Mouse (Mus musculus): ENCODE measurements around the gene Fndc3b. TPM values are rescaled to one million over a fixed set of nuclear protein-coding genes. Genes with fewer than 3 reads are reported as not detected.
A peak's percentile ranks its signal among the peaks of the same experiment; 100 is the strongest.

Gene Fndc3b
- polyA plus RNA-seq, 1 experiment from 2014 or later = 21.9 TPM

DNA sequence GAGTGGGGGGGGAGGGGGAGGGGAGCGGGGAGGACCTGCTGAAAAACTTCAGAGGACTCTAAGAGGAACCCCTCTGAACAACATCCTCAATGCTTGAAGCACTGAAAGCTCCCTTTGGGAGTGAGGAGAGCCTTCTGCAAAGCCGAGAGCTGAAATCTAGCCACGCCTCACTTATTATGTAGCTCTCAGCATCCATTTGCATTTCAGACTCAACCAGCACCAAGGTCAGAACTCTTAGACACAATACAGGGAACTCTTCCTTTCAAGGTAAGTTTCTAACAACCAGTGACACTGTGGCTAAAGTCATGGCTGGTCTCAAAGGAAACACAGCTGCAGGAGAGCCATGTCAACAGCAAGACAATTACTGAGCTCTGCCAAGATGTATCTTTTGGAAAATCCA, 169.9 kb downstream of the Fndc3b start:
- peak; percentile 22 for DNase-seq (ENCODE audit: low spot score)
- no peak overlapping the region for H3K27ac ChIP-seq
- H3K36me3 ChIP-seq = peaks cover 47% of the 10 kb centered on the region
- 87% methylated on average over 3 of the region's 3 CpGs for WGBS
- no peak overlapping the region for H3K4me3 ChIP-seq
- no peaks in the 10 kb centered on the region for H3K9me3 ChIP-seq
- no peaks in the 10 kb centered on the region for H3K27me3 ChIP-seq (ENCODE audit: insufficient read depth, poor library complexity, severe bottlenecking)
- no peaks in the 10 kb centered on the region for H3K4me1 ChIP-seq

- Histone ChIP-seq H3K27ac (no peak overlapping the region), H3K4me1 (peaks cover 15% of the 10 kb centered on the region), H3K27me3 (ENCODE audit: insufficient read depth, poor library complexity, severe bottlenecking) (no peaks in the 10 kb centered on the region), H3K36me3 (peaks cover 48% of the 10 kb centered on the region), H3K9me3 (no peaks in the 10 kb centered on the region), H3K4me3 (no peak overlapping the region)
- peak; percentile 35 for DNase-seq (ENCODE audit: low spot score)
- 78% methylated on average over 3 of the region's 3 CpGs for WGBS
Measured at GRCm38 (mm10) chr3:27534208-27534607, 176.9 kb downstream of the Fndc3b start.

- no peak overlapping the region for H3K27ac ChIP-seq
- WGBS = 86% methylated on average over 4 of the region's 4 CpGs
- no peak overlapping the region for H3K4me3 ChIP-seq
- H3K36me3 ChIP-seq = peaks cover 45% of the 10 kb centered on the region
- H3K27me3 ChIP-seq (ENCODE audit: insufficient read depth, poor library complexity, severe bottlenecking) = no peaks in the 10 kb centered on the region
- no peaks in the 10 kb centered on the region for H3K9me3 ChIP-seq
- DNase-seq (ENCODE audit: low spot score) = peak; percentile 25
- H3K4me1 ChIP-seq = peaks cover 20% of the 10 kb centered on the region
Measured at GRCm38 (mm10) chr3:27533721-27534120, 177.4 kb downstream of the Fndc3b start.

DNA sequence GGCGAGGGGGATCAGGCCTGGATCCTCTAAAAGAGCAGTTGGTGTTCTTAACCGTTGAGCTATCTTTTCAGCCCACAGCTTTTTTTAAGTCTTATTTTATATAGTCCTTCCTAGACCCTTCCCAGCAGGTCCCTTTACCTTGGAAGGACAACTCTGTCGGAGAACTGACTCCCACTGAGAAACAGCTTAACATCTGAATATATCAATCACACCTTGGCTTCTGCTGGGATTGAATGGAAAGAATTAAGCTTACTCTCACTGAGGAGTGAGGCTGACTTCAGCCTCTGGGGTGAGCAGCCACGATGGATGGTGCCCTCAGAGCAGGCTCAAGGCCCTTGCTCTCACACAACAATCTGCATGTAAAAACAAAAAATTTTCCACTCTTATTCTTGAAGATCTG, 179.1 kb downstream of the Fndc3b start:
- Histone ChIP-seq H3K4me1 (peaks cover 30% of the 10 kb centered on the region), H3K4me3 (no peak overlapping the region), H3K27me3 (ENCODE audit: insufficient read depth, poor library complexity, severe bottlenecking) (no peaks in the 10 kb centered on the region), H3K27ac (no peak overlapping the region), H3K36me3 (peaks cover 33% of the 10 kb centered on the region), H3K9me3 (no peaks in the 10 kb centered on the region)
- WGBS = 55% methylated on average over 4 of the region's 4 CpGs
- DNase-seq (ENCODE audit: low spot score) = peak; percentile 7

- H3K4me3 ChIP-seq = no peak overlapping the region
- WGBS = 56% methylated on average over 7 of the region's 7 CpGs
- no peaks in the 10 kb centered on the region for H3K9me3 ChIP-seq
- DNase-seq (ENCODE audit: low spot score) = no peak
- no peaks in the 10 kb centered on the region for H3K27me3 ChIP-seq (ENCODE audit: insufficient read depth, poor library complexity, severe bottlenecking)
- H3K27ac ChIP-seq = peak overlapping the region; percentile 52
- peaks cover 19% of the 10 kb centered on the region; the same call in 1 of the 2 replicates for H3K36me3 ChIP-seq
- peaks cover 37% of the 10 kb centered on the region for H3K4me1 ChIP-seq
Measured at GRCm38 (mm10) chr3:27530370-27530769, 180.7 kb downstream of the Fndc3b start.

- WGBS = 57% methylated on average over 14 of the region's 14 CpGs
- Histone ChIP-seq H3K27ac (peak overlapping the region; percentile 29; the same call in 1 of the 2 replicates), H3K36me3 (peaks cover 18% of the 10 kb centered on the region; the same call in 1 of the 2 replicates), H3K27me3 (ENCODE audit: insufficient read depth, poor library complexity, severe bottlenecking) (no peaks in the 10 kb centered on the region), H3K4me1 (peaks cover 39% of the 10 kb centered on the region), H3K4me3 (no peak overlapping the region), H3K9me3 (no peaks in the 10 kb centered on the region)
- DNase-seq (ENCODE audit: low spot score) = no peak
Measured at GRCm38 (mm10) chr3:27529221-27530051, 181.7 kb downstream of the Fndc3b start.

DNA sequence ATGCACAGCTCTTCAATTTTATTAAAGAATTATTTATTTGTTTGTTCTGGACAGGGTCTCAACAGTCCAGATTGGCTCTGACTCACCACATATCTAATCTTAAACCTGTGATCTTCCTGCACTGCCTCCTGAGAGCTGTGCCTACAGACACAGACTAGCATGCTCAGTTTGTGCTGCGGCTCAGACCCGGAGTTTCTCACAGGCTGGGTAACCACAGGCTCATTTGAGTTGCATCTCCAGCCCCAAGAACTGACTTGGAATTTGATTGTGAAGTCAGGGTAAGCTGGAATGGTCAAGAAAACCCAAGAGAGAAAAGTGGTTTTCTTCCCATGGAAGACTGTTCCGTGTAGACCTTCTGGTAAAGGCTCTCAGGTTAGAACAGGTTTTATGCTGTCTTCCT, 184.1 kb downstream of the Fndc3b start:
- no peak for DNase-seq (ENCODE audit: low spot score)
- H3K4me1 ChIP-seq = peaks cover 51% of the 10 kb centered on the region
- H3K9me3 ChIP-seq = no peaks in the 10 kb centered on the region
- H3K4me3 ChIP-seq = no peak overlapping the region
- H3K27me3 ChIP-seq (ENCODE audit: insufficient read depth, poor library complexity, severe bottlenecking) = no peaks in the 10 kb centered on the region
- no peak overlapping the region for H3K27ac ChIP-seq
- 83% methylated on average over 3 of the region's 3 CpGs for WGBS
- H3K36me3 ChIP-seq = peaks cover 10% of the 10 kb centered on the region; the same call in 1 of the 2 replicates

DNA sequence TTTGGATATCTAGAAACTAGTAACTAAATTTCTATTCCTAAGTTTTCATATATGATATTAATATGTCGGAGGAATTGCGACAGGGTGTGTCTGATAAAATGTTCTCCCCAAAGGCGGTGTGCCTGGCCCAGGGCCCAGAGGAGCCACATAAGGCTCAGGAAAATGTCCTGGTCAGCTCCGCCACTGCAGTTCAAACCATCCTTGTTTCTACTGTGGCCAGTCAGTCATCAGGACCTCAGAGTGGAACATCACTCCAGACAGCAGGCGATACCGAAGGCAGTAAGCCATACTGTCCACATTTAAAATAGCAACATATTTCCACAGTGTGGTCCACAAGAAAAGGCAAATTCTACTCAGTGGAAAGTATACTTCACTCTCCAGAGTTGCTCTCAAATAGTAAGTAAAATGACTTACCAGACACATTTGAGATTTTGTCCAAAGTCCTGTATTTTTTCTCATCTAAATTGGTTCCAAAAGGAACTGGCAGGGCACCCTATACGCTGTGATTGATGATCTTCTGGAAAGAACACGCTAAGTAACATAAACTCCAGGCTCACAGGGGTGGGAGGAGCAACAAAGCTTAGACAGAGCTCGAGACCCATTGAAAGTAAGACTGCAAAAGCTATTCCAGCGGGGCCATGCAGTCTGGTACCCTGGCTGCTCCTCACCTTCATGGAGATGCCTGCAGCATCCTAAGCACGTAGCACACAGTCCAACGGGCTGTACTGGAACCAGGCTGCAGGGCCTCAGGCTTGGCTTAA, 187.8 kb downstream of the Fndc3b start:
- Histone ChIP-seq H3K27me3 (ENCODE audit: insufficient read depth, poor library complexity, severe bottlenecking) (no peaks in the 10 kb centered on the region), H3K27ac (no peak overlapping the region), H3K4me1 (peaks cover 27% of the 10 kb centered on the region), H3K4me3 (no peak overlapping the region), H3K9me3 (no peaks in the 10 kb centered on the region), H3K36me3 (peaks cover 16% of the 10 kb centered on the region; the same call in 1 of the 2 replicates)
- no peak for DNase-seq (ENCODE audit: low spot score)
- WGBS = 85% methylated on average over 12 of the region's 12 CpGs

DNA sequence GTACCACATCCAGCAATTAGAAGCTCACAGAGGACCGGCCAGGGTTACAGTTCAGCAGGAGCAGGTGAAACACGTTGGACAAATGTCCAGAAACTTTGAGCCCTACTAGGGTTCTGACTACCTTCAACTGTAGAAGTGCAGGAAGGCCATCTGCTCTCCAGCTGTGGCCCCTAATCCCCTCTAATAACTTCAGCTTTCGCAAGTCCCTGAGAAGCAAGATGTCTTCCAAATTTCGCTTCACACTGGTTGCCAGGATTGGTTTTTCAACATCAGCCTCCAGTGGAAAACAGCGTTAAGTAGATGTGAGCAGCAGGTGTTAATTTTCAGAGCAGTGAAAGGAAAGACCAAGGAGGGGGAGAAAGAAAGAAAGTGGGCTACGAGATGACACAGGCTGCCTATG, 190.7 kb downstream of the Fndc3b start:
- Histone ChIP-seq H3K4me1 (peaks cover 23% of the 10 kb centered on the region), H3K4me3 (no peak overlapping the region), H3K27me3 (ENCODE audit: insufficient read depth, poor library complexity, severe bottlenecking) (no peaks in the 10 kb centered on the region), H3K9me3 (no peaks in the 10 kb centered on the region), H3K36me3 (peaks cover 16% of the 10 kb centered on the region; the same call in 1 of the 2 replicates), H3K27ac (no peak overlapping the region)
- WGBS = 71% methylated on average over 6 of the region's 6 CpGs
- DNase-seq (ENCODE audit: low spot score) = no peak

GRCm38 (mm10) chr3:27519481-27519880, 191.6 kb downstream of the Fndc3b start:
- no peaks in the 10 kb centered on the region for H3K27me3 ChIP-seq (ENCODE audit: insufficient read depth, poor library complexity, severe bottlenecking)
- H3K36me3 ChIP-seq = peaks cover 16% of the 10 kb centered on the region; the same call in 1 of the 2 replicates
- no peak overlapping the region for H3K4me3 ChIP-seq
- H3K9me3 ChIP-seq = no peaks in the 10 kb centered on the region
- H3K27ac ChIP-seq = no peak overlapping the region
- WGBS = 87% methylated on average over 6 of the region's 6 CpGs
- no peak for DNase-seq (ENCODE audit: low spot score)
- H3K4me1 ChIP-seq = peaks cover 21% of the 10 kb centered on the region; the same call in 1 of the 2 replicates

GRCm38 (mm10) chr3:27518935-27519334, 192.2 kb downstream of the Fndc3b start:
- H3K36me3 ChIP-seq = peaks cover 16% of the 10 kb centered on the region; the same call in 1 of the 2 replicates
- no peak overlapping the region for H3K4me3 ChIP-seq
- no peak overlapping the region for H3K27ac ChIP-seq
- WGBS = 89% methylated on average over 9 of the region's 9 CpGs
- peaks cover 18% of the 10 kb centered on the region; the same call in 1 of the 2 replicates for H3K4me1 ChIP-seq
- H3K27me3 ChIP-seq (ENCODE audit: insufficient read depth, poor library complexity, severe bottlenecking) = no peaks in the 10 kb centered on the region
- DNase-seq (ENCODE audit: low spot score) = no peak
- no peaks in the 10 kb centered on the region for H3K9me3 ChIP-seq

DNA sequence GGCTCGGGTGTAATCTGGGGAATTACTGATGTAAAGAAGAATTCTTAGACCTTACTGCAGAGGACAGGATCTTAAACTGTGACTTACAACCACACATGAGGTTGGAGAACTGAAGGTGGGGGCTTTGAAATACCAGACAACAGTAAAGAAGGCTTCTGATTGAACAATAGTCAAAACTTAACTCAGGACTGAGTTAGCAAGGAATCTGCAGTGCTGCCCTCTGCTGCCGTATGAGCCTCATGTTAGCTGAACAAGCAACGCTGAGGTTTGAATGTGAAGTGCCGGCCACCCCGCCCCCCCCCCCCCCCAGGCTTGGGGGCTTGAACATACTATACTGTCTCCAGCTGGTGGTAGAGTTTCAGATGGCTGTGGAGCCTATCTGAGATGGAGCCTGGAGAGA, 194.6 kb downstream of the Fndc3b start:
- no peak overlapping the region; the same call in 1 of the 2 replicates for H3K27ac ChIP-seq
- H3K9me3 ChIP-seq = no peaks in the 10 kb centered on the region
- H3K27me3 ChIP-seq (ENCODE audit: insufficient read depth, poor library complexity, severe bottlenecking) = no peaks in the 10 kb centered on the region
- H3K4me3 ChIP-seq = no peak overlapping the region
- H3K36me3 ChIP-seq = peaks cover 20% of the 10 kb centered on the region; the same call in 1 of the 2 replicates
- peaks cover 9% of the 10 kb centered on the region; the same call in 1 of the 2 replicates for H3K4me1 ChIP-seq
- WGBS = 33% methylated on average over 5 of the region's 5 CpGs
- DNase-seq (ENCODE audit: low spot score) = no peak

GRCm38 (mm10) chr3:27511765-27512164, 199.3 kb downstream of the Fndc3b start:
- 76% methylated on average over 10 of the region's 10 CpGs for WGBS
- no peak for DNase-seq (ENCODE audit: low spot score)
- H3K4me3 ChIP-seq = no peak overlapping the region
- peaks cover 6% of the 10 kb centered on the region; the same call in 1 of the 2 replicates for H3K4me1 ChIP-seq
- no peaks in the 10 kb centered on the region for H3K9me3 ChIP-seq
- no peak overlapping the region for H3K27ac ChIP-seq
- no peaks in the 10 kb centered on the region for H3K27me3 ChIP-seq (ENCODE audit: insufficient read depth, poor library complexity, severe bottlenecking)
- H3K36me3 ChIP-seq = peaks cover 30% of the 10 kb centered on the region
